Mouse (Mus musculus) forebrain, embryonic 11.5 days (tissue): ENCODE data around the gene Ppp1r12c. TPM values are rescaled to one million over a fixed set of nuclear protein-coding genes. Genes with fewer than 3 reads are reported as not detected.
A peak's percentile ranks its signal among the peaks of the same experiment; 100 is the strongest.

ENCODE experiments used
- ATAC-seq: fragments of 200-750 bp; cut with Nextera tagmentation; replicated peaks from 2 replicates; pipeline ENCODE4 v1.8.0; 2017; ENCODE audit warnings: moderate TSS enrichment; ENCODE audit not compliant: low FRiP score
- DNase-seq: peaks from one replicate; pipeline ENCODE4 v3.0.0-alpha.2; 2017; ENCODE audit warnings: low spot score
- H3K27ac ChIP-seq: fragments of 300-500 bp; sonication (generic); 2 replicates; pipeline ENCODE4 v1.5.1; 2014; ENCODE audit warnings: low read depth, low read length
- H3K27me3 ChIP-seq: fragments of 300-500 bp; sonication (generic); 2 replicates; pipeline ENCODE4 v1.6.1; 2014; ENCODE audit warnings: mild to moderate bottlenecking, low read length, mixed read lengths; ENCODE audit not compliant: control insufficient read depth, insufficient read depth
- H3K36me3 ChIP-seq: fragments of 300-500 bp; sonication (generic); 2 replicates; pipeline ENCODE4 v1.6.1; 2014; ENCODE audit warnings: mild to moderate bottlenecking, low read length, moderate library complexity, mixed read lengths; ENCODE audit not compliant: control insufficient read depth, insufficient read depth
- H3K4me1 ChIP-seq: fragments of 300-500 bp; sonication (generic); replicated peaks from 2 replicates; pipeline ENCODE4 v1.6.1; 2014; ENCODE audit warnings: low read length, mixed read lengths; ENCODE audit not compliant: control insufficient read depth, insufficient read depth
- H3K4me2 ChIP-seq: fragments of 300-500 bp; sonication (generic); 2 replicates; pipeline ENCODE4 v1.6.1; 2014; ENCODE audit warnings: low read depth, mild to moderate bottlenecking, low read length, moderate library complexity, mixed read lengths; ENCODE audit not compliant: severe bottlenecking
- H3K4me3 ChIP-seq: fragments of 300-500 bp; sonication (generic); 2 replicates; pipeline ENCODE4 v1.5.1; 2014; ENCODE audit warnings: low read depth, low read length
- H3K9ac ChIP-seq: fragments of 300-500 bp; sonication (generic); 2 replicates; pipeline ENCODE4 v1.6.1; 2014; ENCODE audit warnings: low read length
- H3K9me3 ChIP-seq: fragments of 300-500 bp; sonication (generic); 2 replicates; pipeline ENCODE4 v1.6.1; 2016; ENCODE audit warnings: low read length, mixed read lengths; ENCODE audit not compliant: control insufficient read depth
- WGBS: fragments of 180-500 bp; shearing (Covaris S2); extraction: QIAGEN DNeasy Blood & Tissue Kit; methylation state at CpG from one replicate; pipeline ENCODE4 v1.1.7; 2014; 5-methylcytosine and 5-hydroxymethylcytosine counted together
- polyA plus RNA-seq: library from polyadenylated mRNA; unstranded; fragments of >200 nt; fragmentation: Nextera tagmentation; extraction: Ambion mirVana; gene quantifications from 2 replicates; pipeline ENCODE4 v1.2.1, GENCODE M21; 2014

Ppp1r12c gene
- 46.8 and 48.6 TPM in 2 replicates for polyA plus RNA-seq

DNA sequence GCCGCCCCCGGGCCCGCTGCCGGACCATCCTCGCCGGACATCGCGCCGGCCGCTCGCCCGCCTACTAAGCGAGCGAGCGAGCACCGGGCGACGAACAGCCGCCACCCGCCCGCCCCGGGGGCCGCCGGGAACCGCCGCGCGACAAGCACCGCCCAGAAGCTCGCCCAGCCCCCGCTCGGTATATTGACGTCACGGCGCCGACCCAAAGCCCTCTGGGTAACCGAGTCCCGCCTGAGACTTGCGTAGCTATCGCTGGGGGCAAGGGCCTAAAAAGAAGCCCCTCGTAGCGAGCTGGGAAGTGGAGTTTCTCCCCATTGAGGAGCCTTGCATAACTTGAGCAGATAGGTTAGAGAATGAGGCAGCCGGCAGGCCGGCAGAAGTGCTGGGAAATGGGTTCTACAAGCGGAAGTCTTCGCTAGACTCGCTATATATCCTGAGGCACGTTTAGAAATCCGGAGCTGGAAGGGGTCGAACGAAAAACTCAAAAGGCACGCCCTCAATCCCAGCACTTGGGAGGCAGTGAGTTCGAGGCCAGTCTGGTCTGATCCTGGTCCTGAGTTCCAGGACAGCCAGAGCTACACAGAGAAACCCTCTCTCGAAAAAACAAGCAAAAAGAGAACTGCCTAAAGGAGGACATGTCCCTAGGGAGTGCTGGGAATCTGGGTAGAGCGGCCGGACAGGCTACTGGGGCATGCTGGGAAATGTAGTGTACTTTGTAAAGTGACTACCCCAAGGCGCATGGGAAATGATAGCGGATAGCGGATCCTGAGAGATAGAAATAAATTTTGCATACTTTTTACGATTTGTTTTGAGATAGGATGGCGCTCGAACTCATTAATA, at the start of gene Ppp1r12c:
Gene Ppp1r12c, minus strand, starts transcription at position 123 of the 840 bp plus-strand sequence.
- WGBS = under 1% methylated on average over 56 of the region's 62 CpGs
- Histone ChIP-seq H3K27ac (peak within 1 kb of the TSS; percentile 74), H3K27me3 (no peaks in the 10 kb centered on the region), H3K9me3 (no peaks in the 10 kb centered on the region), H3K36me3 (no peaks in the 10 kb centered on the region), H3K4me2 (peak within 1 kb of the TSS; percentile 95), H3K4me3 (peak within 1 kb of the TSS; percentile 88), H3K9ac (peak within 1 kb of the TSS; percentile 85), H3K4me1 (peaks cover 20% of the 10 kb centered on the region)
- ATAC-seq = peak; percentile 95
- DNase-seq = peak; percentile 96

GRCm38 (mm10) chr7:4547221-4547641, 45.8 kb upstream of the Ppp1r12c start, which contains the start of gene Syt5:
Gene Syt5, minus strand, starts transcription at chr7:4547541.
- 0 out of 2 replicates have a peak within 1 kb of the TSS, but pooled peaks have one; percentile 25 for H3K27ac ChIP-seq
- 7% methylated on average over 33 of the region's 33 CpGs for WGBS
- peak within 1 kb of the TSS; percentile 41 for H3K4me3 ChIP-seq
- peaks cover 6% of the 10 kb centered on the region for H3K4me1 ChIP-seq
- peak within 1 kb of the TSS; percentile 76 for H3K4me2 ChIP-seq
- H3K27me3 ChIP-seq = no peaks in the 10 kb centered on the region
- DNase-seq = peak; percentile 69
- peak; percentile 60 for ATAC-seq
- H3K9me3 ChIP-seq = no peaks in the 10 kb centered on the region
- H3K36me3 ChIP-seq = no peaks in the 10 kb centered on the region
- peak within 1 kb of the TSS; percentile 57 for H3K9ac ChIP-seq

GRCm38 (mm10) chr7:4546591-4547131, 45.2 kb upstream of the Ppp1r12c start:
- Histone ChIP-seq H3K27ac (0 out of 2 replicates have a peak overlapping the region, but pooled peaks have one; percentile 25), H3K36me3 (no peaks in the 10 kb centered on the region), H3K4me1 (peaks cover 6% of the 10 kb centered on the region), H3K4me3 (peak overlapping the region; percentile 41), H3K9me3 (no peaks in the 10 kb centered on the region), H3K9ac (peak overlapping the region; percentile 57), H3K27me3 (no peaks in the 10 kb centered on the region), H3K4me2 (peak overlapping the region; percentile 76)
- under 1% methylated on average over 26 of the region's 26 CpGs for WGBS
- DNase-seq (peak; percentile 94), ATAC-seq (peak; percentile 91)

DNA sequence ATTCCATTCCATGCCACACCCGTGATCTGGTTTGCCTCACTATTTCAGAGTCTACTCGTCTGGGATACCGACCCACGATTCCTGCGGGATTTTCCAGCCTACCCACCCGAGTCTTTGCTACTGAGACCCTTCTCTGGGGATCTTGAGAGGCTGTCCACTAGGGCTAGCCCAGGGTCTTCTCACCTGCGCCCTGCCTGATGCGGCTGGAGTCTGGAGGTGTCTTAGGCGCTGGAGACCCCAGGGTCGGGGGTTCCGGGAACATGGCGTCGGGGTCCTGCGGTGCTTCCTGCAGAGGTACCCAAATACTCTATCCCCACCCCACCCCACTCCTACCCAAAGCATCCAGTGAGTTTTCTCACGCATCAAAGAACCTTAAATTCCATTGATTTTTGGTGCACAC, 44.6 kb upstream of the Ppp1r12c start:
- Histone ChIP-seq H3K9me3 (no peaks in the 10 kb centered on the region), H3K4me3 (peak overlapping the region; percentile 41; the same call in 1 of the 2 replicates), H3K27ac (no peak overlapping the region), H3K9ac (peak overlapping the region; percentile 57; the same call in 1 of the 2 replicates), H3K4me2 (peak overlapping the region; percentile 76), H3K36me3 (no peaks in the 10 kb centered on the region), H3K4me1 (peaks cover 6% of the 10 kb centered on the region), H3K27me3 (no peaks in the 10 kb centered on the region)
- 72% methylated on average over 15 of the region's 15 CpGs for WGBS
- ATAC-seq = peak; percentile 40
- no peak for DNase-seq

DNA sequence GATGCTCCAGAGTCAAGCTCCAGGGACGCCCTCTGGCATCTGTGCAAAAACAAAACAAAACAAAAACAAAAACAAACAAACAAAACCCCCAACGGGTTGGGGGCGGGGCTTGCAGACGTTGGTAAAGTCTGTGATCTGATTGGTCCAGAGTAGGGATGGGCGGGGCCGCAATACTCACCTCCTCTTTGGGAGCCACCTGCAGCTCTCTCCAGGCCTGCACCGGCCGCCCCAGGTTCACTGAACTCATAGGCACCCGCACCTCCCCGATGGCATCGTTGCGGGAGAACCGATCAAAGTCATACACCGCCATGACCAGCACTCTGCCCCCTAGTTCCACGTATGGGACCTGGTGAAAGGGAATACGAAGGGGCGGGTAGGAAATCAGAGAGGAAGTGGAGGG, 40.5 kb upstream of the Ppp1r12c start:
- no peak overlapping the region for H3K9ac ChIP-seq
- 34% methylated on average over 17 of the region's 17 CpGs for WGBS
- H3K9me3 ChIP-seq = no peaks in the 10 kb centered on the region
- no peaks in the 10 kb centered on the region for H3K27me3 ChIP-seq
- DNase-seq = no peak
- no peak overlapping the region for H3K4me2 ChIP-seq
- no peak for ATAC-seq
- H3K4me1 ChIP-seq = peaks cover 6% of the 10 kb centered on the region; the same call in 1 of the 2 replicates
- H3K4me3 ChIP-seq = no peak overlapping the region
- H3K27ac ChIP-seq = no peak overlapping the region
- H3K36me3 ChIP-seq = no peaks in the 10 kb centered on the region

GRCm38 (mm10) chr7:4541344-4541743, 39.9 kb upstream of the Ppp1r12c start:
- Histone ChIP-seq H3K4me3 (no peak overlapping the region), H3K27me3 (no peaks in the 10 kb centered on the region), H3K9me3 (no peaks in the 10 kb centered on the region), H3K36me3 (no peaks in the 10 kb centered on the region), H3K4me2 (no peak overlapping the region), H3K9ac (no peak overlapping the region), H3K27ac (no peak overlapping the region), H3K4me1 (peaks cover 5% of the 10 kb centered on the region; the same call in 1 of the 2 replicates)
- no peak for ATAC-seq
- no peak for DNase-seq
- WGBS = 66% methylated on average over 5 of the region's 5 CpGs

GRCm38 (mm10) chr7:4539019-4539418, 37.5 kb upstream of the Ppp1r12c start:
- DNase-seq = no peak
- no peaks in the 10 kb centered on the region for H3K27me3 ChIP-seq
- H3K9ac ChIP-seq = no peak overlapping the region
- ATAC-seq = no peak
- WGBS = 94% methylated on average over 2 of the region's 2 CpGs
- H3K9me3 ChIP-seq = no peaks in the 10 kb centered on the region
- H3K4me2 ChIP-seq = no peak overlapping the region
- no peaks in the 10 kb centered on the region for H3K36me3 ChIP-seq
- H3K4me1 ChIP-seq = no peaks in the 10 kb centered on the region
- no peak overlapping the region for H3K4me3 ChIP-seq
- no peak overlapping the region for H3K27ac ChIP-seq

DNA sequence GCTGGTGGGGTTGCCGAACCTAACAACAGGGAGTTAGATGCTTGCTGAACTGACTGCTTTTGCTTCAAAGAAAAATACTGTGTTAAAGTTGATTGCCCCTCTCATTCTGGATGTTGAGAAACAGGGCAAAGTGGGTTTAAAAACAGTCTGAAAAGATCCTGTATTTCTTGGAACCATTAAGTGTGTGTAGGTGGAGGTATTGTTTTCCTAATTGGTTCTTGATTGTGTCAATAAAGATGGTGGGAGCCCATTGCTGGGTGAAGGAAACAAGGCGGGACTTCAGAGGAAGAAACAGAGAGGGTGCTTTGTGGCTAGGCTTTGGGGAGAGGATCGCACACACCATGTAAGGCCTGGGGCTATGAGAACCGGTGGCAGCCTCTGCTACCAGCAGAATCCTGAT, 35.7 kb upstream of the Ppp1r12c start:
- Histone ChIP-seq H3K27ac (no peak overlapping the region), H3K9ac (no peak overlapping the region), H3K9me3 (no peaks in the 10 kb centered on the region), H3K27me3 (no peaks in the 10 kb centered on the region), H3K4me1 (no peaks in the 10 kb centered on the region), H3K4me3 (no peak overlapping the region), H3K36me3 (no peaks in the 10 kb centered on the region), H3K4me2 (no peak overlapping the region)
- WGBS = 60% methylated on average over 4 of the region's 4 CpGs
- no peak for ATAC-seq
- DNase-seq = no peak
